Mouse (Mus musculus) adrenal gland, adult 2 months (tissue): Measurements from ENCODE around the gene Pbld1. TPM values are rescaled to one million over a fixed set of nuclear protein-coding genes. Genes with fewer than 3 reads are reported as not detected.
"Not testable (repeated sequence)": the region's sequence is repeated elsewhere in the genome, so short reads cannot be mapped to it uniquely, and the experiment has no call there.

Experiments used
- DNase-seq: peaks from one replicate; pipeline ENCODE4 v3.0.0; 2021
- polyA plus RNA-seq: library from polyadenylated mRNA; depleted of rRNA; stranded (reverse); fragments of >200 nt; gene quantifications from 2 replicates; pipeline ENCODE4 v1.2.3, GENCODE M21; 2012
- total RNA-seq, 2 experiments: library from RNA; stranded (reverse); gene quantifications; 2 replicates each; pipeline ENCODE4 v1.2.3; 2021

Pbld1 gene
- total and polyA plus RNA-seq, 3 experiments, result 0.40 to 3.0 (median 2.0) TPM

DNA sequence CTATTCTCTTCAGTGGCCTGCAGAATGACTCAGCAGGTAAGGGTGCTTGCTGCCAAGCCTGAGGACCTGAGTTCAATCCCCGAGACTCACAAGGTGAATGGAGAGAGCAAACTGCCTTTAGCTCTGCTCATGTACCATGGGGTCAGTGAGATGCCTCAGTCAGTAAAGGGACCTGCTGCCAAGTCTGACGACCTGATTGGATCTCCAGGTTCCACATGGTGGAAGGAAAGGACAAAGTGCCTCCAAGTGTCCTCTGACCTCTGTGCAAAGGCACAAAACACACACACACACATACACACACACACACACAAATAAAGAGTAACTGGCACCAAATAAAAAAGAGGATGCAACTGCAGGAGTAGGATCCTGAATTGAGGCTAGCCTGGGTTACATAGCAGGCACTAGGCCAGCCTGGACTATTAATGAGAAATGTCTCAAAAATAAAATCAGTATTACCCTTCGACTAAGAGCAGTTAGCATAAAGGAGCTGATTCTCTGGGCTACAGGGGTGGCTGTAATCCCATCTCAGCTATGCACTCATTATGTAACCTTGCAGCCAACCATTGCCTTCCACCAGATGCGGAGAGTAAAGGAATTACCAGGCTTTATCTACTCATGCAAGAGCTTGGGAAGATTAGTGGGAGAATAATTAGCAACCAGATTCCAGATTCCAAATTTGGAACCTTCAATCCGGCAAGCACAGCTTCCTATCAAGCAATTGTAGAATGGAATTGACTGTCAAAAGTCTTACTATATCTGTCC is 19.9 kb upstream of the Pbld1 start:
- DNase-seq, result no peak

DNA sequence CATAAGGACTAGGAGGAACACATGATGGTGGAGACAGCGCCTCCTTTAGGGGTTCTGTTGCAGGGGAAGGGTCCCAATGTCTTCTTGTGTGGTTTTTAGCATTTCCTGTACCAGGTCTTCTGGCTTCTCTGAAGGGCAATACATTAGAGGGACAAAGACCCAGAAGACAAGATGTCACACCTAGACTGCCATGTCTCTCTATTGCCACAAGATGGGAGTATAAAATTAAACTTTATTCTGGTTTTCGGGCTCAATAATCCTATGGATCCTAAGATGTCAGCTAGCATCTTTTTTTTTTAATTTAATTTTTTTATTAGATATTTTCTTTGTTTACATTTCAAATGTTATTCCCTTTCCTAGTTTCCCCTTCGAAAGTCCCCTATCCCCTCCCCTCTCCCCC is 16.8 kb upstream of the Pbld1 start:
- no peak for DNase-seq

DNA sequence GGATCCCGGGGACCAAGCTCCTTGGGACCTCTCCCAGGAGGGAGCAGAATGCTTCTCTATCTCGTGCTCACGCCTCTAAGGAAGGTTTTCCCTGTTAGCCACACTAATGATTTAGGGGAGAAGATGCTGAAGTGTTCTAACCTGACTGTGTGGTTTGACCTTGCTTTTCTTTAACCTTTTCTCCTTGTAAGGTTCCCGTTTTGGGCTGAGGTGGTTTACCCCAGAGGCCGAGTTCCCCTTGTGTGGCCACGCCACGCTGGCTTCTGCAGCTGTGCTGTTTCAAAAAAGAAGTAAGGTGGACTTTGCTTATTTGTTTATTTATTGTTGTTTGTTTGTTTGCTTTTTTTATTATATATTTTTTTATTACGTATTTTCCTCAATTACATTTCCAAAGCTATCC is 12.2 kb upstream of the Pbld1 start:
- no peak for DNase-seq

DNA sequence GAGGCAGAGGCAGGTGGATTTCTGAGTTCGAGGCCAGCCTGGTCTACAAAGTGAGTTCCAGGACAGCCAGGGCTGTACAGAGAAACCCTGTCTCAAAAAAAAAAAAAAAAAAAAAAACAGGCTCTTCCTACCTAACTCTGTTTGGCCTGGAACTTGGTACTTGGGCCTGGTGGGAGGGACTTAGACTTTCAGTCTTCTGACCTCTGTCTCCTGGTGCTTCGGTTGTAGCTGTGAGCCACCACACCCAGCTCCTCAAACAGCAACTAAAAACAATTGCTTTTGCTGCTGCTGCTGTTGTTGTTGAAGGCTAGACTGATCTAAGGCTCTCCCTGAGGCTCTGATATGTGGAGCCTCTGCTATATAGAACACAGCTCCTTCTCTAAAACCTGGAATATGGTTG is 10.9 kb upstream of the Pbld1 start:
- DNase-seq, result no peak

DNA sequence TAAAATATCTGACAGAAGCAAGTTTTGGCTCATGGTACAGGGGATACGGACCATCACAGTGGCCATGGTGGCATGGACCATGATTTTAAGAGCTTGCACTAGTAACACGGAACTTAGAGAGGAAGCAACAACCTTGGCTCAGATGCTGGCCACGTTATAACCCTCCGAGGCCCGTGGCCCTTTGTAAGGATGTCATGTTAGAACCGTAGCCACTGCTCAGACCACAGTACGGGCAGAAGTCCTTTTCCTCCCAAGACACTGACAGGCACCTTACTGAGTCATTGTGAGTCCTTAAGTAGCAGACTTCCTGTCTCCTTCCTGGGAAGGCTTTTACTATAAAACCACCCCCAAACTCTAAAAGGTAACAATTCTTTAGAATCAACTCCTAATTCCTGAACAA is 8.7 kb upstream of the Pbld1 start:
- DNase-seq, result no peak

DNA sequence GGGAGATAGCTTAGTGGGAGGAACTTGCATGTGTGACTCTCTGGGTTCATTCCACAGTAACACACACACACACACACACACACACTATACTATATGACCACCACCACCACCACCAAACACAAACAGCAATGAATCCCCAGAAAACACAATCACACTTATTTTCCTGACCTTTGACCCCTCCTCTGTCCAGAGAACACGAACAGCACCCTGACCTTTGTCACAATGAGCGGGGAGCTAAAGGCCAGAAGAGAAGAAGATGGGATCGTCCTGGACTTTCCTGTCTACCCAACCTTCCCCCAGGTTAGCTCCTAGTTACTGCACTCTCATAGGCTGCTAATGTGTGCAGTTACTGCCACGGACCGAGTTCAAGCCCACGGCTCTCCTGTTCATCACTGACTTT is 8.0 kb upstream of the Pbld1 start:
- DNase-seq, result no peak

DNA sequence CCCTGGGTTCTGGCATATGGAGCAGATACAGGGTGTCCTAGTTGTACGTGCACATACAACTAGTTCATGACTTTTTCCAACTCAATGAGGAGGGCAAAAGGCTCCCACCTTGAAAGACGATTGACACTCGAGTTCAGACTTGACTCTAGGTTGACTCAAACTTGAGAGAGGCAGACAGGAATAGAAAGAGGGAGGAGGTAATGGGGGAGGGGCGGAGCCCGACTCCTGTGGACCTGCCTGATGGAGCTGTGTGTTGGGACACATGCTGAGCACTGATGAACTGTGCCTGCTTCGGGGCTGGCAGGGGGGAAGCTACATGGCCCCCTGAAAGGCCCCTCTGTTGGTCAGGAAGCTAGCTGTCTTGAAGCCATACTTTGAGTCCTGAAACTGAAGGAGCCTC is 7.0 kb upstream of the Pbld1 start:
- DNase-seq, result no peak

DNA sequence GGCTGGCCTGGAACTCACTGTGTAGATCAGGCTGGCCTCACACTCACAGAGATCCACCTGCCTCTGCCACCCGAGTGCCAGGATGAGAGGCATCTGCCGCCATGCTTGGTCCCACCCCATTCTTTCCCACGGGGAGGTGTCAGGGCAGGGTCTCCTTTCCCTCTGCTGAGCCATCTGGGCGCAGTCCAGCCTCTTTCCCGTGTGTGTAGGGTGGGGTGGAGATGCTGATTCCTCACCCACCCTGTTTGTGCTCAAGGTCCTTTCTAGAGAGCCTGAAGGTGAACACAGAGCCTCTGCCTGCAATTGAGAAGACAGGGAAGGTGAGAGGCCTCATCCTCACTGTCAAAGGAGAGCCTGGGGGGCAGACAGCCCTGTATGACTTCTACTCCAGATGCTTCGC is 5.9 kb upstream of the Pbld1 start:
- not testable (repeated sequence) for DNase-seq

DNA sequence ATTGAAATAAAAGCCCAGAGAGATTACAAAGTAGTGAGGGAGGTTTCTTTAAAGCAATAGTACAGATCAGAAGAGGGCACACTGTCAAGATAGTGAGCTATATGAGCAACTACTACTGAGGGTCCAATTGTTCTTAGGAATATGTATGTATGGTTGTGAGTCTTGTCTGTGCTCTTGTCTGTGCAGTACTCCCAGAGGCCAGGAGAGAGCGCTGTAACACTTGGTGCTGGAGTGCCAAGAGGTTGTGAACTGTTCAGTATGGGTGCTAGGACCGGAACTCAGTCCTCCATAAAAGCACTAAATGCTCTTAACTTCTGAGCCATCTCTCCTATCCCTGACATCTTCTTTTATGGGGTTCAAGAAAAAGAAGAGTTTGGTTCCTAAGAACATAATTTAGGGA is 5.4 kb upstream of the Pbld1 start:
- DNase-seq, result no peak

DNA sequence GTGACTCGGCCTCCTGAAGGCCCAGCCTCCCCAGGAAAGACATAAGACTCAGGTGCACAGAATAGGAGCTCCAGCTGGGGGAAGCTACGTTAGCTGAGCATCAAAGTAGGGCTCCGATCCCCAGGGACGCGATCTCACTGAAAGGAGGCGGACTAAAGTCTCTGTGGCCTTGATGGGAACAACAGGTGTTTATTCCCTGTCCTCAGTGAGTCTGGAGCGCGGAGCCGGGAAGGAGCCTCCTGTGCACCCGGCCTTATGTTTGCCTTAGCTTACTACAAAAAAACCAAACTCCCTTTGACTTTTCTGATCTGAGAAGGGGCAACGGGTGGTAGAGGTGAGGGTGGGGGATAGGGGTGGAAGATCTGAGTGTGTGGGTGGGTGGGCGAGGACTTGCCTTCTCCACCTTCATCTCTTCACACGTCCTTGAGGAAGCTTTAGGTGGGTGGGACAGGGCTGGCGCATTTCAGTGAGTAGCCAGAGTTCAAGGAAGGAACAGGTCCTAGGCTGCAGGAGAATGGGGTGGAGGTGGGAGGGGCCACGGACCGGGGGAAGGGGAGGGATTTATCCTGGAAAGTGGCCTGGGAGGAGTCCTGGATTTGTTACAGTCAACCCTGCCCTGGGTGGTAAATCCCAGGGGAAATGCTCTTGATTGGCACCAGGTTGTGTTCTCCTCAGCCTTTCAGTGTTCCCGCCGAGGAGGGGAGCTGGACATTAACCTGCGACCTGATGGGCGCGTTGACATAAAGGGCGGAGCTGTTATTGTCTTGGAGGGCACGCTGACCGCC is 2.8 kb upstream of the Pbld1 start:
- peak; percentile 62 for DNase-seq

DNA sequence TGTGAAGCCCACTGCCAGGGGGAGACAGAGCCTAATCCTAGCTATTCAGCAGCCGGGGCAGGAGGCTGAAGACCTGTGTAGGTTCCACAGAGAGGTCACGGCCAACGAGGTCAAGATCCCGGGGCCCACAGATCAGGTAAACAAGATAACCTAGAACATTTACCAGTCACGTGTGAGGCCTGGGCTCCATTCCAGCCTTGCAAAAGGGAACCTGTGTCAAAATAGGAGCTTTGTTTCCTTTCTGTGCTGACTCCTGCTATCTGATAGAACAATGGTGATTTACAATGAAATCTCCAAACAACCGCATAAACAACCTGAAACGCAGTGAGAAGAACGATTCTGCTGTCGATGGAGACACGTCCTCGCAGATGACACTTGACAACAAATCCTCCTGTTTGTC is 444 bp downstream of the Pbld1 start:
- DNase-seq, result peak; percentile 45

DNA sequence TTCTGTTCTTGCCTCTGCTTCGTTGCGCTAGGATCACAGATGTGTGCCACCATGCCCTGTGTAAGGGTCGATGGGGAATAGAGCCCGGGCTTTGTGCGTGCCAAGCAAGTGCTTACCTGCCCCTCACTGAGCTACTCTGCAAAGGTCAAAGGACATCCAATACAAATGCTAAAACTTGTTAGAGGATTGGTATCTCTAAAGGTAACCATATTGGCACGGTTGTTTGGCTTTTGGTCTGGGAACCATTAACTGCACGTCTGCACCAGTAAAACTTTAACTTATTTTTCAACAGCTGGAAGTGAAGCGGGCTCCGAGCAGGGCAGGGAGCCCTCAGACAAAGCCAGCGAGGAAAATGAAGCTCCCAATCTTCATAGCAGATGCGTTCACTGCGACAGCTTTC is 1.3 kb downstream of the Pbld1 start:
- DNase-seq, result no peak

DNA sequence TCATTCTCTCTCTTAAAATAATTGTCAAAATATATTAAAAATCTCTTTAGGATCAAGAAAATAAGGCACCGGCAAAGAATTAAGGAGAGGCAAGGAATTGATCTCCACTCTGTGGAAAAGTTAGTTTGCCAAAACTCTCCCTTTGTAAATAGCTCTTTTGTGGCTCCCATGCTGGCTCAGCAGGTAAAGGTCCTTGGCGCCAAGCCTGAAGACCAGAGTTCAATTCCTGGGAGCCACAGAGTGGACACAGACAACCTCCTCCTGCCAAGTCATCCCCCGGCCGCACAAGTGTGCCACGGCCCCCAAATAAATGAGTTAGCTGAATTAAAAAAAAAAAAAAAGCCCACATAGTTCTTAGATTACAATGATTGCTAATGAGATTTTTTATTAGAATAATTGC is 2.7 kb downstream of the Pbld1 start:
- no peak for DNase-seq

DNA sequence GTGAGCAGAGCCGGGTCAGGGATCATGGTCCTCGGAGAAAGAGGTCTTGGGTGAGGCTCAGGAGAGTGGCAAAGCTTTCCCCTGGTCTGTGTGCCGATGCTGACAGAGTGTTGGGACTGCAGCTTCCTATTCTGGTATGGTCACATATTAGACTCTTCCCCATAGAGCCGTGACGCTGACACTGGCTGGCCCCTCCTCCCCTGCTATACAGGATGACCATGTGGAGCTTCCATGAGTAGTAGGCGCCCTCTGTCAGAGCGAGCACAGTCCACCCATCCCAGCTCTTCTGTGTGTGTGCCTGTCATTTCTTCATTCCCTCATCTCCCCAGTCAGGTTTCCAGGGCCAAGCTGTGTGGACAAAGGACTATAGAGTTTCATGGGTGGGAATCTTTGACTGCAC is 3.4 kb downstream of the Pbld1 start:
- no peak for DNase-seq

DNA sequence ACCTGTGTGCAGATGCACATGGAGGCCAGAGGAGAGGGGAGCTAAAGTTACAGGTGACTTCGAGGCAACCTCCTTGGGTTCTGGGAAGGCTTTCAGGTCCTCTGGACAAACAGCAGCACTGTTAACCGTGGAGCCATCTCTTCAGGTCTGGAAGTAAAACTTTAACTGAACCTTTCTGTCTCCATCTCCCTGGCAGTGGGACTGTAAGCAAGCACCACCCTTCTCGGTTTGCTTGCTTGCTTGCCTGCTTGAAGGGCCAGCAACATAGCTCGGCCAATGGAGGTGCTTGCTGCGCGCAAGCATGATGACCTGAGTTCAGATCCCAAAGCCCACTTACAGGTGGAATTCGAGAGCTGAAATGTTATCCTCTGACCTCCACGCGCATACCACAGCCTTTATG is 4.6 kb downstream of the Pbld1 start:
- no peak for DNase-seq

DNA sequence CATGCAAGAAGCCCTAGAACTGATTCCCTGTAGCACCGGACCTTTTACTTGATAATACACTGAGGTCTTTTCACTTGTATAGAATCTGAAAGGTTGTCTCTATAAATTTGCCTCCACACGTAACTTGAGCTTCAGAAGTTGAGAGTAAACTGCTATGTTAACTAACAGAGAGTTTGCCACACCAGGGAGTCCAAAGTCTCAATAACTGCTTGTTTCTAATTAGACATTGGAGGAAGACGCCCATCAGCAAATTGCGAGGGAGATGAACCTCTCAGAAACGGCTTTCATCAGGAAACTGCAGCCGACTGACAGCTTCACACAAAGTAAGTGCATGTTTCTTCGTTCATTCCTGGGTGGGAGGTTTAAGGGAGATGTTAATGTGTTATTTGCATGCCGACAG is 5.6 kb downstream of the Pbld1 start:
- DNase-seq, result no peak

DNA sequence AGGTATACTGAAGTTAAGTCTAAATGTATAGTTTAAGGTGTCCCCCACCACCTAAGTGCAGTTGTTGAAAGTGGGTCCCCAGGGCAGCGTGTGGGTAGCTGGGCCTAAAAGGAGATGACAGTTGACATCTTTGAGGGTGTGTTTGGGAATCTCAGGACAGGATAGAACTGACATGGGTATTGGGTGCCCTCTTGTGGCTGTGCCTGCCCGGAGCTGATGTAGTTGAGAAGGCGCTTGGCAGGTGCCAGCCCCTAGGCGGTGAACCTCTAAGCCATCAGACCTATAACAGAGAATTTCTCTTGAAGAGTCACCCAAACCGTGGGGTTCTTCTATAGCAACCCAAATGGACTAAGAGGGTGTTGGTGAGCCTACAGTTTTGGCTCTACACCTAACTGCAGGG is 6.0 kb downstream of the Pbld1 start:
- peak; percentile 83 for DNase-seq

DNA sequence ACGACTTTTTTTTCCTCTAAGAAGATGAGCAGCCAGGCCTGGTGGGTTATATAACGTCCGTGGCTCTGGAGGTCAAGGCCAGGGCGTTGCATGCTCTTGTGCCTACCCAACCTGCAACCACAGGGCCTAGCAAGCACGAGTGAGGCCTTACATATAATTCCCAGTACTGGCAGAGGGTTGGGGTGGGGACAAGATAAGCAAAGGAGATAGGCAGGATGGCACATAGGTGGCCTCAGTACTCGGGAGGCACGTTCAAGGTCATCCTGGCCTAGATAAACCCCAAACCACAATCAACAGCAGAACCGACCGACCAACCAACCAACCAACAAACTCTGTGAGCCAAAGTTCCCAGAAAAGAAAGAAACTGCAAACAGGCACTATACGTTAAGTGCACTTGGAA is 26.3 kb downstream of the Pbld1 start:
- DNase-seq, result no peak

DNA sequence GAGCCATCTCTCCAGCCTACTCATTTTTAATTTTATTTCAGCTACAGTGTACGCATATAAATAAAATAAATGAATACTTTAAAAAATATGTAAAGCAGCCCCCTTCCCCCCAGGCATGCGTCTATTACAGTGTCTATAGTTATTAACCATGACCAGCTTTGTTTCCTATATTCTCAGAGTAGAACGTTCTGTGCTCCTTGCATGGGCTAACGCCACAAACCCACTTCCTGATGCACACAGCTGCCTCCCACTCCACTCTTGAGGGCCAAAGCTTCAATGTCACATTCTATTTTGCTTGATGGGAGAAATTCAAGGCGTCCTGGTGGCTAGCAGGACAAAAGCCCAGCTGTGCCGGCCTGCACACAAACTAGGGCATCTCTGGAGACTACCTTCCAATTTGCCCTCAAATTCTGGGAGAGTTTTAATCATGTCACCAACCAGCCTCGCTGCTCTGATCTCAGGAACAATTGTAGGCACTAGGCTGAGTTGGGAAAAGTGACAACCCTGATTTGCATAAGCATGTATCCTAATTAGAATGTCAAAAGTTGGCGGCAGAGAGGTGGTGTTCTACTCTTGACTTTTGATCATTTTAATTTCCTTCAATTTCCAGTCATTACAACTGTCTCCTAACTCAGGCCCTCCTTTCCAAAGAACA is 29.3 kb downstream of the Pbld1 start:
- DNase-seq, result no peak

DNA sequence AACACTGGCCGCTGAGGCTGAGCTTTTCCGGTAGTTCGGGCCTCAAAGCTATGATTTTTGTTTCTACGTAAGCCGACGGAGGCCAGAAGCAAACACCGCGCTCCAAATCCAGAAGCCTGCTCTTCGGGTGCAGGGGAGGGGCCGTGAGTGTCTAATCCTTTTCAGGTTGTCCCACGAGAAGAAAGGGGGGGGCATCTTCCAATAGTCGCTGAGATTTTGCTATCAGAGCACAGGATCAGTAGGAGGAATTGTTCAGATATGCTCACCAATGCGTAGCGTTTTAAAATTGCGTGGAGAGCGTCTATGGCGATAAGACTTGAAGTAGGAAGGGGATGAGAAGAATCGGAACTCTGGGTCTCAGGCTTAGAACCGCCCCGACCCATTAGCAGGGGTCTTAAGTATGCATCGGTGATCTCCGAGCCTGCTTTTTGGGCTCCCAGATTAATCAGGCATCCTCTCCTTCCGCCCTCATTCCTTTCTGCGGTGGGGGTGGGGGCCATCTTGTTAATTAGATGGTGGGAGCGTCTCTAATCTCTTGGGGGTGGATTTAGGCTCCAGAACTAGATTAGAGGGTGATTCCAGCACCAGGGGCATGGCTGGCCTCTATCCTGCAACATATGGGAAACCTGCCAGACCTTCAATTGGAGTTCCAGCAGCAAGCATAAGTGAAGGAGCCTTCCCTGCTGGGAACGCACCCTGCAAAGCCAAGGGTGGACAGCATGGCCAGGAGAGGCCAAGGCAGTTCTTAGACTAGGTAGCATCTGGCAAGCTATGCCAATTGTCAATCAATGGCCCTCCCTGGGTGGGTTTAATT is 30.0 kb downstream of the Pbld1 start:
- DNase-seq, result no peak

DNA sequence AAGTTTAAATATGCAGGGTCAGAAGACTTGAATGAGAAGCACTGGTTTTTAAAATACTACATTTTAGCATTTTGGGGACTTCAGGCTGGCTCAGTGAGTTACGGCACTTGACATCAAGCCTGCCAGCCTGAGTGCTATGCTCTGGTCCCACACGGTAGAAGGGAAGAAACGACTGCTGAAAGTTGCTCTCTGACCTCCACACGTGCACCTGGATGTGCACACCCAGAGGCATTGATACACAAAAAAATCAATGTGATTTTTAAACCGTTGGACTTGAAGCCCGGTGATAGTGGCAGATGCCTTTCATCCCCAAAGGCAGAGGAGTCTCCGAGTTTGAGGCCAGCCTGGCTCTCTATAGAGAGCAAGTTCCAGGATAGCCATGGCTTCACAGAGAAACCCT is 32.0 kb downstream of the Pbld1 start:
- no peak for DNase-seq
